Mouse (Mus musculus): ENCODE measurements around the gene Ttc12. TPM values are rescaled to one million over a fixed set of nuclear protein-coding genes. Genes with fewer than 3 reads are reported as not detected.

The Ttc12 gene
- total and polyA plus RNA-seq, 3 experiments: 0.44 to 0.67 (median 0.59) TPM

- TF ChIP-seq IRF4 (IDR thresholded peaks at IDR 0.05; ENCODE audit: low read depth, low read length): no peak
- no peak for TF ChIP-seq MAX (IDR thresholded peaks at IDR 0.05; ENCODE audit: low read length)
- TF ChIP-seq RAD21 (IDR thresholded peaks at IDR 0.05; ENCODE audit: low read depth, low read length): no peak
- TF ChIP-seq JUND (conservative IDR thresholded peaks at IDR 0.05; ENCODE audit: low read depth, low read length): no peak
- no peak for TF ChIP-seq ETS1 (conservative IDR thresholded peaks at IDR 0.05; ENCODE audit: low read depth, low read length)
- no peak for TF ChIP-seq CTCF (conservative IDR thresholded peaks at IDR 0.05 in 1 of 2, IDR thresholded peaks at IDR 0.05 in 1 of 2; ENCODE audit: low read depth in 2 of 2, low read length in 2 of 2)
- TF ChIP-seq ZNF384 (IDR thresholded peaks at IDR 0.05; ENCODE audit: low read depth, low read length): no peak
- TF ChIP-seq BHLHE40 (IDR thresholded peaks at IDR 0.05; ENCODE audit: low read depth, low read length): no peak
- no peak for TF ChIP-seq CHD1 (IDR thresholded peaks at IDR 0.05; ENCODE audit: low read depth, low read length)
- no peak for TF ChIP-seq SMC3 (IDR thresholded peaks at IDR 0.05; ENCODE audit: low read depth, low read length)
- TF ChIP-seq UBTF (IDR thresholded peaks at IDR 0.05; ENCODE audit: low read depth, low read length): no peak
- TF ChIP-seq PAX5 (IDR thresholded peaks at IDR 0.05; ENCODE audit: low read length): no peak
- TF ChIP-seq NELFE (IDR thresholded peaks at IDR 0.05; ENCODE audit: low read depth, low read length): no peak
- Histone ChIP-seq H3K9me3 (replicated peaks; ENCODE audit: low read length) (no peaks in the 10 kb centered on the region), H3K27ac (ENCODE audit: insufficient read depth, low read depth) (no peak overlapping the region), H3K9ac (ENCODE audit: insufficient read depth, low read depth) (no peak overlapping the region), H3K4me1 (ENCODE audit: control insufficient read depth in 1 of 2, insufficient read depth in 2 of 2) (peaks cover 0 to 4% of the 10 kb centered on the region in 2 experiments; a peak in 2 of 4 replicates), H3K4me3 (replicated peaks in 1 of 3; ENCODE audit: low read depth in 2 of 3, low read length in 2 of 3, poor library complexity in 1 of 3) (no peak overlapping the region), H3K36me3 (replicated peaks in 1 of 2; ENCODE audit: control insufficient read depth in 1 of 2, insufficient read depth in 1 of 2, low read length in 1 of 2) (no peaks in the 10 kb centered on the region), H3K79me2 (replicated peaks; ENCODE audit: control insufficient read depth, extremely low read depth, insufficient read depth, poor library complexity, severe bottlenecking) (no peaks in the 10 kb centered on the region), H3K4me2 (ENCODE audit: insufficient read depth, low read depth, poor library complexity, severe bottlenecking) (no peak overlapping the region), H3K27me3 (replicated peaks) (no peaks in the 10 kb centered on the region)
- in situ Hi-C loops (cut with MboI; ENCODE audit: low pct_ligation_motif_present, low pct_unique_long_range_greater_than_20kb, low sequenced_read_pairs): loop anchor here (10.0 to 25.0 kb wide), 4 partner anchors 538 to 935 kb away; partner anchors contain the start of gene Htr3b
- dilution Hi-C loops (cut with MboI; ENCODE audit: extremely low pct_ligation_motif_present, extremely low pct_unique_long_range_greater_than_20kb, low sequenced_read_pairs): no loop called here
- no peak for DNase-seq (ENCODE audit: extremely low read depth)
These were observed 13.9 kb upstream of the Ttc12 start for GRCm38 (mm10) chr9:49499878-49500277.

- no peak overlapping the region for H3K4me2 ChIP-seq (ENCODE audit: insufficient read depth, low read depth, poor library complexity, severe bottlenecking)
- peak; percentile 74 for DNase-seq (ENCODE audit: extremely low read depth)
These were observed 8.1 kb upstream of the Ttc12 start for GRCm38 (mm10) chr9:49493979-49494649.

More at GRCm38 (mm10) chr9:49493979-49494649, 8.1 kb upstream of the Ttc12 start:
- H3K36me3 ChIP-seq (replicated peaks in 1 of 2; ENCODE audit: control insufficient read depth in 1 of 2, insufficient read depth in 1 of 2, low read length in 1 of 2): no peaks in the 10 kb centered on the region
- in situ Hi-C loops (cut with MboI; ENCODE audit: low pct_ligation_motif_present, low pct_unique_long_range_greater_than_20kb, low sequenced_read_pairs): loop anchor here (10.0 to 25.0 kb wide), 4 partner anchors 532 to 941 kb away; partner anchors contain the start of gene Htr3b
- peak; percentile 88 for TF ChIP-seq SMC3 (IDR thresholded peaks at IDR 0.05; ENCODE audit: low read depth, low read length)
- peak; percentile 66 for TF ChIP-seq ZC3H11A (IDR thresholded peaks at IDR 0.05; ENCODE audit: low read depth, low read length)
- TF ChIP-seq RAD21 (IDR thresholded peaks at IDR 0.05; ENCODE audit: low read depth, low read length): peak; percentile 99
- TF ChIP-seq ELF1 (IDR thresholded peaks at IDR 0.05; ENCODE audit: low read depth, low read length): peak; percentile 22; the same call in 1 of the 2 replicates
- peak; percentile 36; the same call in 1 of the 2 replicates for TF ChIP-seq NELFE (IDR thresholded peaks at IDR 0.05; ENCODE audit: low read depth, low read length)
- no peak for TF ChIP-seq CHD1 (IDR thresholded peaks at IDR 0.05; ENCODE audit: low read depth, low read length)
- peak; percentile 73 to 94 for TF ChIP-seq CTCF (conservative IDR thresholded peaks at IDR 0.05 in 1 of 2, IDR thresholded peaks at IDR 0.05 in 1 of 2; ENCODE audit: low read depth in 2 of 2, low read length in 2 of 2)
- no peak for TF ChIP-seq USF2 (conservative IDR thresholded peaks at IDR 0.05; ENCODE audit: low read depth, low read length)
- no peak for TF ChIP-seq MXI1 (IDR thresholded peaks at IDR 0.05; ENCODE audit: low read depth, low read length)
- TF ChIP-seq GABPA (IDR thresholded peaks at IDR 0.05; ENCODE audit: insufficient replicate concordance, low read depth, low read length): no peak
- TF ChIP-seq ZNF384 (IDR thresholded peaks at IDR 0.05; ENCODE audit: low read depth, low read length): no peak
- no peak for TF ChIP-seq MAX (IDR thresholded peaks at IDR 0.05; ENCODE audit: low read length)
- TF ChIP-seq CHD2 (IDR thresholded peaks at IDR 0.05; ENCODE audit: low read length): no peak
- TF ChIP-seq MEF2A (IDR thresholded peaks at IDR 0.05; ENCODE audit: borderline replicate concordance, low read depth, low read length): no peak
- TF ChIP-seq USF1 (IDR thresholded peaks at IDR 0.05; ENCODE audit: low read depth, low read length): no peak
- 0 out of 2 replicates have a peak, but pooled peaks have one; percentile 52 for TF ChIP-seq KAT2A (IDR thresholded peaks at IDR 0.05; ENCODE audit: insufficient replicate concordance, low read length)
- TF ChIP-seq POLR2A (IDR thresholded peaks at IDR 0.05; ENCODE audit: low read depth, low read length): no peak
- no peak for TF ChIP-seq POLR2AphosphoS2 (IDR thresholded peaks at IDR 0.05; ENCODE audit: low read depth, low read length)
- TF ChIP-seq ZKSCAN1 (IDR thresholded peaks at IDR 0.05; ENCODE audit: borderline replicate concordance, low read depth, low read length): no peak
- no peak for TF ChIP-seq TCF12 (IDR thresholded peaks at IDR 0.05; ENCODE audit: low read depth, low read length)
- TF ChIP-seq IRF4 (IDR thresholded peaks at IDR 0.05; ENCODE audit: low read depth, low read length): peak; percentile 62
- TF ChIP-seq SIN3A (IDR thresholded peaks at IDR 0.05; ENCODE audit: low read length): 0 out of 2 replicates have a peak, but pooled peaks have one; percentile 35
- no peaks in the 10 kb centered on the region for H3K9me3 ChIP-seq (replicated peaks; ENCODE audit: low read length)
- H3K4me1 ChIP-seq (ENCODE audit: control insufficient read depth in 1 of 2, insufficient read depth in 2 of 2): peaks cover 0 to 8% of the 10 kb centered on the region in 2 experiments; a peak in 2 of 4 replicates
- H3K27ac ChIP-seq (ENCODE audit: insufficient read depth, low read depth): no peak overlapping the region
- no peak overlapping the region for H3K4me3 ChIP-seq (replicated peaks in 1 of 3; ENCODE audit: low read depth in 2 of 3, low read length in 2 of 3, poor library complexity in 1 of 3)
- H3K27me3 ChIP-seq (replicated peaks): peaks cover 2% of the 10 kb centered on the region
- dilution Hi-C loops (cut with MboI; ENCODE audit: extremely low pct_ligation_motif_present, extremely low pct_unique_long_range_greater_than_20kb, low sequenced_read_pairs): no loop called here
- no peak overlapping the region for H3K9ac ChIP-seq (ENCODE audit: insufficient read depth, low read depth)
- H3K79me2 ChIP-seq (replicated peaks; ENCODE audit: control insufficient read depth, extremely low read depth, insufficient read depth, poor library complexity, severe bottlenecking): no peaks in the 10 kb centered on the region
